Mouse (Mus musculus) right cerebral cortex, postnatal 10 days (tissue): Measurements from ENCODE around the gene Zfp541.

ENCODE experiments used
- DNase-seq, 2 experiments: peaks; one replicate each; pipeline ENCODE4 v3.0.0; 2021; ENCODE audit warnings: low spot score in 2 of 2

The Zfp541 gene

DNA sequence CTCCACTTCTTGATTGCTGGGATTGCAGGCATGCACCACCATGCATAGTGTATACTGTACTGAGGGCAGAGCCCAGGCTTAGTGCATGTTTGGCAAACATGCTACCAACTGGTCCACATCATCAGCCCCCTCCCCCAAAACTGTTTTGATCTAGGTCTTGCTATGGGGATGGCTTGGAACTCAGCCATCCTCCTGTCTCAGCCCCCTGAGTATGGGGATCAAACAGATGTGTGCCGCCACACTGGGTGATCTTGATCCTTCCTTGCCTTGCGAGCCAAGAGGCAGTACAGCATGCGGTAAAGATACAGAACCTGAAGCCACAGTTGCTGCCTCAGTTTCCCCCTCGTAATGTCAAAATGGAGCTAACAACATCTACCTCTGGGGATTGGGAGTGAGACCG lies 67.3 kb downstream of the Zfp541 start:
- DNase-seq: peak in 1 of 2 experiments; percentile 65

DNA sequence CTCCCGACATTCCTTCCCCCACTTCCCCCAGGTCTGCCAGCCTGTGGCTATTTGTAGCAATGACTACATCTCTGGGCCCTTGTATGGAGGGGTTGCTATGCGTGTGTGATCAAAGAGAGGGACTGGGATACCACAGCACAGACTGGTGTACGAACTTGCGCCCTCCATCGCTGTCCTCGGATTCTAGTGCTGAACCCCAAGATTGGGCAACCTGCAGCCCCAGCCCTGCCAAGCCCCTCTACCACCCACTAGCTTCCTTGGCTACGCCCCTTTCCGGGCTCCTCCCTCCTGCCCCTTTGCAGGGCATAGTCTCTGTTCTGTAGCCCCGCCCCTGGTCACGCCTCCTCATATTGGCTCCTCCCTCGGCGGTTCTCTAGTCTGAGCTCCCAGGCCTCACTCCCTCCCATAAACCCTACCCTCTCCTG lies 67.8 kb downstream of the Zfp541 start, which contains the start of gene Slc8a2:
TSS of gene Slc8a2 (plus strand) at position 406 of the 425 bp plus-strand sequence.
- DNase-seq: peak; percentile 94 to 97

GRCm38 (mm10) chr7:16129846-16130691 lies 68.5 kb downstream of the Zfp541 start:
- DNase-seq: peak; percentile 88 to 89

- peak in 1 of 2 experiments; percentile 67 for DNase-seq
These were observed 69.5 kb downstream of the Zfp541 start for GRCm38 (mm10) chr7:16130956-16131634.

GRCm38 (mm10) chr7:16132161-16132581 lies 70.6 kb downstream of the Zfp541 start:
- DNase-seq: peak in 1 of 2 experiments; percentile 70

GRCm38 (mm10) chr7:16132926-16133325 lies 71.3 kb downstream of the Zfp541 start:
- no peak for DNase-seq

DNA sequence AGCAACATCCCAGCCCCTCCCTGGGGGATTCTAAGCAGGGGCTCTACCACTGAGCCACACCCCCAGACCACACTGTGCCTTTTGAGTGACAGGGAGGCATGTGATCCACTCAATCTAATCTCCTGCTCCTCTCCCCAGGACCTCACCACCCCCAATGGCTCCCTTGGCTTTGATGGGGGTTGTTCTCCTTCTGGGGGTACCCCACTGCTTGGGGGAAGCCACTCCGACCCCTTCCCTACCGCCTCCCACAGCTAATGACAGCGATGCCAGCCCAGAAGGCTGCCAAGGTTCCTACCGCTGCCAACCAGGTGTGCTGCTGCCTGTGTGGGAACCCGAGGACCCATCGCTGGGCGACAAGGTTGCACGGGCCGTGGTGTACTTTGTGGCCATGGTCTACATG lies 72.1 kb downstream of the Zfp541 start:
- DNase-seq: no peak

GRCm38 (mm10) chr7:16134951-16135392 lies 73.4 kb downstream of the Zfp541 start:
- DNase-seq: peak; percentile 65 to 74
